Mouse (Mus musculus) gonadal fat pad, adult 2 months (tissue): ENCODE results near the gene Gm5798. TPM values are rescaled to one million over a fixed set of nuclear protein-coding genes. Genes with fewer than 3 reads are reported as not detected.
"Not testable (repeated sequence)": the region's sequence is repeated elsewhere in the genome, so short reads cannot be mapped to it uniquely, and the experiment has no call there.

Experiments
- DNase-seq: peaks from one replicate; pipeline ENCODE4 v3.0.0-alpha.2; 2012; ENCODE audit warnings: low read depth
- polyA plus RNA-seq: library from polyadenylated mRNA; depleted of rRNA; stranded (reverse); fragments of >200 nt; gene quantifications from 2 replicates; pipeline ENCODE4 v1.2.3, GENCODE M21; 2012; rRNA removed

Gm5798 gene
- polyA plus RNA-seq: not detected in 2 replicates

DNA sequence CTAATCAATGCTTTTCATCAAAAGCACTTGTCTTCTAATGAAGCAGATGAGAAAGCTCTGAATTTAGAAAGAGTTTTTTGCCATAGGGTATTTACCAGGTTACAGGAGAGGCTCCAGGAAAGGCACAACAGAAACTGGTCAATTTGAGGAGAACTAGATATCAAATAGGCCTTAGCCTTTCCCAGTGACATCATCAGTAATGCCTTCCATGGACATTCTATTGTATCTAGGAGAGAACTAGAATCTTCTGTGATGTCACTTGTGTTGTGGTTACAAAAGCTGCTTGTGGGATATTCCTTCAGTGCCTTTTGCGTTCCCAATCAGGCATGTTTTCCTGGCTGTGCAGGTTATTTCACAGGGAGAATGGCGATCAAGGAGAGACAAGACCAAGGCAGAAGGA, at the start of gene Gm5798:
Gene Gm5798 (plus strand): TSS at position 301 of the 400 bp plus-strand sequence.
- DNase-seq: not testable (repeated sequence)

DNA sequence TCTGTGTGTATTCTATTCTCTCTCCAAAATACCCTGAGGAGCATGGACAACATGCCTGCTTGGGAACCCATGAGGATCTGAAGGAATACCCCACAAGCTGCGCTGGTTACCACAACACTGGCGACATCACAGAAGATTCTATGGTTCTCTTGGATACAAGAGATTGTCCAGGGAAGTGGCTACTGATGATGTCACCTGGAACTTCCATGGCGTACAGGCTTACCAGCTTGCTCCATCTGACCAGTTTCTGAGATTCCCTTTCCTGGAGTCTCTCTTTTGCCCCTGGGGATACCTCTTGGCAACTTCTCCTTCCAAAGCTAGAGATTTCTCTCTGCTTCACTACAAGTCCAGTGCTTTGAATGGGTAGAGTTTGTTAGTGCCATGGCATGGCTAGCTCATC, 37.9 kb downstream of the Gm5798 start, which contains the start of gene Gm7945:
Gene Gm7945 (minus strand): TSS at position 101 of the 400 bp plus-strand sequence.
- not testable (repeated sequence) for DNase-seq

Other genes with a start within 250 kb of the Gm5798 start
- gene Mat1a, start 243.6 kb upstream of the Gm5798 start, polyA plus RNA-seq: 0.49 and 1.2 TPM in 2 replicates
- gene Sftpa1, start 216.8 kb upstream of the Gm5798 start, polyA plus RNA-seq: not detected in 2 replicates
- gene Mbl1, start 197.2 kb upstream of the Gm5798 start, polyA plus RNA-seq: not detected in 2 replicates
- 0.08 and 0.22 TPM in 2 replicates for gene Sftpd, start 163.5 kb upstream of the Gm5798 start, polyA plus RNA-seq
- gene Gm2832, start 69.8 kb upstream of the Gm5798 start, polyA plus RNA-seq: not detected in 2 replicates
- not detected in 2 replicates for gene Gm7945, start 37.8 kb downstream of the Gm5798 start, polyA plus RNA-seq
- gene Gm6482, start 59.7 kb downstream of the Gm5798 start, polyA plus RNA-seq: not detected in 2 replicates
- not detected in 2 replicates for gene Gm7954, start 104.9 kb downstream of the Gm5798 start, polyA plus RNA-seq
- gene Gm3486, start 140.9 kb downstream of the Gm5798 start, polyA plus RNA-seq: not detected in 2 replicates
- gene Gm7970, start 207.0 kb downstream of the Gm5798 start, polyA plus RNA-seq: not detected in 2 replicates
- gene 1700049E17Rik2, start 224.6 kb downstream of the Gm5798 start, polyA plus RNA-seq: not detected in 2 replicates